Mouse (Mus musculus) kidney, embryonic 16.5 days (tissue): ENCODE data around the gene Btbd9. TPM values are rescaled to one million over a fixed set of nuclear protein-coding genes. Genes with fewer than 3 reads are reported as not detected.

Experiments used
- ATAC-seq: fragments of 200-750 bp; cut with Nextera tagmentation; 2 replicates; pipeline ENCODE4 v1.8.0; 2017; ENCODE audit warnings: moderate TSS enrichment; ENCODE audit not compliant: low FRiP score, low TSS enrichment
- H3K27ac ChIP-seq: fragments of 300-500 bp; sonication (generic); 2 replicates; pipeline ENCODE4 v1.5.1; 2014; ENCODE audit warnings: low read length
- H3K27me3 ChIP-seq: fragments of 300-500 bp; sonication (generic); 2 replicates; pipeline ENCODE4 v1.6.1; 2014; ENCODE audit warnings: low read length, control low read depth, mixed read lengths; ENCODE audit not compliant: insufficient read depth
- H3K36me3 ChIP-seq: fragments of 300-500 bp; sonication (generic); 2 replicates; pipeline ENCODE4 v1.6.1; 2014; ENCODE audit warnings: low read length, control low read depth, mixed read lengths; ENCODE audit not compliant: insufficient read depth
- H3K4me1 ChIP-seq: fragments of 300-500 bp; sonication (generic); 2 replicates; pipeline ENCODE4 v1.6.1; 2014; ENCODE audit warnings: low read length, control low read depth, mixed read lengths; ENCODE audit not compliant: insufficient read depth
- H3K4me2 ChIP-seq: fragments of 300-500 bp; sonication (generic); replicated peaks from 2 replicates; pipeline ENCODE4 v1.6.1; 2014; ENCODE audit warnings: low read depth, low read length
- H3K4me3 ChIP-seq: fragments of 300-500 bp; sonication (generic); 2 replicates; pipeline ENCODE4 v1.5.1; 2014; ENCODE audit warnings: mild to moderate bottlenecking, low read length
- H3K9ac ChIP-seq: fragments of 300-500 bp; sonication (generic); replicated peaks from 2 replicates; pipeline ENCODE4 v1.6.1; 2014; ENCODE audit warnings: low read length
- H3K9me3 ChIP-seq: fragments of 300-500 bp; sonication (generic); 2 replicates; pipeline ENCODE4 v1.6.1; 2016; ENCODE audit warnings: low read length, control low read depth
- WGBS: fragments of 180-500 bp; shearing (Covaris S2); extraction: QIAGEN DNeasy Blood & Tissue Kit; methylation state at CpG from one replicate; pipeline ENCODE4 v1.1.7; 2014; 5-methylcytosine and 5-hydroxymethylcytosine counted together
- polyA plus RNA-seq: library from polyadenylated mRNA; unstranded; fragments of >200 nt; fragmentation: Nextera tagmentation; extraction: Ambion mirVana; gene quantifications from 2 replicates; pipeline ENCODE4 v1.2.1, GENCODE M21; 2015

The Btbd9 gene
- polyA plus RNA-seq, 1 experiment from 2014 or later: 58.3 TPM

DNA sequence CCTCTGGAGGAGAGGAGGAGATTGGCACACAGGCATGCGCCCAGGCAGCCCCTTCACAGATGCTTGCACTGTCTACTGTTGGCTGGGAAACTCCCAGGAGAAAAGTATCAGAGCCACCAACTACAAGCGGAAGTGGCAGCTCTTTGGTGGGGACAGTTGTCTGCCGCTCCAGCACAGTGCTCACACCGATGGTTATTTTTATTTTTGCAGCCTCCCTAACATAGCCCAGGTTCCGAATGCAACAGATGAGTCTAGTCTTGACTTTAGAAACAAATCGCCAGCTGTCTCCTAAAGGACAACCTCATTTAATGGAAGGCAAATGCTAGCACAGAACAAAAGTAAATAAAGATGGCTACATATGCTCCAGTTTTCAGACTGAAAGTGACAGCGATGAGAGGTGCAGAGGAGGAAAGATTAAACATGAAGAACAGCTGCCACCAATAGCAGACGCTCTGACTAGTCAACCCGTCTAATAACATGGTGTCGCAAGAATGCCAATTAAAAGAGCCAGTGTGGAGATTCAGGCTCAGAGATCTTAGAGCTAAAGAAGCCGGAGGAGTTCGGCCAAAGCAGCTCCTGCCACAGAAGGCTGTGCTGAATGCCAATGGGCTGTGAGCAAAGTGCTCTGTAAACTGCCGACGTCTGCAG is 108.6 kb downstream of the Btbd9 start:
- H3K27ac ChIP-seq: no peak overlapping the region
- no peak overlapping the region for H3K9ac ChIP-seq
- no peaks in the 10 kb centered on the region for H3K9me3 ChIP-seq
- no peak overlapping the region for H3K4me2 ChIP-seq
- no peaks in the 10 kb centered on the region for H3K36me3 ChIP-seq
- no peaks in the 10 kb centered on the region for H3K27me3 ChIP-seq
- ATAC-seq: no peak
- no peak overlapping the region for H3K4me3 ChIP-seq
- WGBS: 56% methylated on average over 14 of the region's 14 CpGs
- H3K4me1 ChIP-seq: peaks cover 16% of the 10 kb centered on the region

DNA sequence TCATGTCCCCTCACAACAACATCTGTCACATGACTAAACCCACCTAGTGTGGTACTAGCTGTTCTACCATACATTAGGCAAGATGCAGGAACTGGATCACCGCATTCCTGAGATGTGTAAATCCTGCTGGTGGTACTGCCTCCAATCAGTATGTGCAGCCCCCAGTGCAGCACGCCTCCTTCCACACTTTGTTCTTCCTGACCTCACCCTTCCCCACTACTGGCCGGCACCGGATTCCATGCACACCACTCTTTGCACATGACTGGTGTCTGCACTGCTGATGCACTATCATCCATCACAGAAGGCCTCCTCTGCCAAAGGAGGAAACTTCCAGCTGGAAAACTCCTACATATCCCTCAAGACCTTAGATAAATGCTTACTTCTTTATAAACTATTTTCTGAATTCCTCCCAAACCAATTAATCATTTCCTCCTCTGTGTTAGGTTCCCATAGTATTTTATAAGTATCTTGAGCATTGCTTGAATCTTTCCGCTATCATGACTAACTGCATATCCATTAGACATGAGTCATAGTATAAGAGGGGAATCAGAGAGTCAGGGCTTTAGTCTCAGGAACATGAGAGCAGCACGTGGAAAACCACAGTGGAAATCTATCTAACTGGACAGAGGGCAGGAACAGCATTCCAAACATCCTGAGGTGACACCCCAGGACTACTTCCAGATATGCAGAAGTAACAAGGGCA is 111.1 kb downstream of the Btbd9 start:
- no peaks in the 10 kb centered on the region for H3K9me3 ChIP-seq
- H3K4me1 ChIP-seq: peaks cover 1% of the 10 kb centered on the region; the same call in 1 of the 2 replicates
- no peaks in the 10 kb centered on the region for H3K36me3 ChIP-seq
- H3K4me3 ChIP-seq: no peak overlapping the region
- no peaks in the 10 kb centered on the region for H3K27me3 ChIP-seq
- no peak for ATAC-seq
- 60% methylated on average over 6 of the region's 6 CpGs for WGBS
- H3K4me2 ChIP-seq: no peak overlapping the region
- H3K9ac ChIP-seq: no peak overlapping the region
- no peak overlapping the region for H3K27ac ChIP-seq

DNA sequence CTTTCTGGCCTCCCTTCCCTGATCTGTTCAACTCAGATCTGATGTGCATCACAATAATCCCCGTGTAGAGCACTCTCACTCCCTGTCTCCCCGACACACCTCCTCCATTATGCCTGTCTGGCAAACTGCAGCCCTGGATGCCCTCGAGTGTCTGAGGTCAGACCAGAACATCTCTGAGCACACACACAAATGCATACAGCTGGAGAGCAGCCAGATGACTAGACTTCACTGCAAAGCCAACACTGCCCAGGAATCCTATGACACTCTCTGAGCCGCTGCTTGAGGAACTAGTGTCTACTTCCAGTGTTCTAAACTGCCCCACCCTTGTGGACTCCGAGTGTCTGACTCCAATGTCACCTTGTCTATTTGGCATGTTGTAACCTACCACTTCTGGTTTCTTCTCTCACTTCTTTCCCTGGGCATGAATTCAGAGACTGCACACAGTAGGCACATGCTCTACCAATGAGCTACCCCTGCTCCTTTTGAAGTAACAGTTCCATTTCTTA is 112.0 kb downstream of the Btbd9 start:
- Histone ChIP-seq H3K27ac (no peak overlapping the region), H3K4me1 (no peaks in the 10 kb centered on the region; the same call in 1 of the 2 replicates), H3K9ac (no peak overlapping the region), H3K4me3 (no peak overlapping the region), H3K9me3 (no peaks in the 10 kb centered on the region), H3K36me3 (no peaks in the 10 kb centered on the region), H3K4me2 (no peak overlapping the region), H3K27me3 (no peaks in the 10 kb centered on the region)
- ATAC-seq: no peak
- WGBS: 71% methylated on average over 5 of the region's 5 CpGs

DNA sequence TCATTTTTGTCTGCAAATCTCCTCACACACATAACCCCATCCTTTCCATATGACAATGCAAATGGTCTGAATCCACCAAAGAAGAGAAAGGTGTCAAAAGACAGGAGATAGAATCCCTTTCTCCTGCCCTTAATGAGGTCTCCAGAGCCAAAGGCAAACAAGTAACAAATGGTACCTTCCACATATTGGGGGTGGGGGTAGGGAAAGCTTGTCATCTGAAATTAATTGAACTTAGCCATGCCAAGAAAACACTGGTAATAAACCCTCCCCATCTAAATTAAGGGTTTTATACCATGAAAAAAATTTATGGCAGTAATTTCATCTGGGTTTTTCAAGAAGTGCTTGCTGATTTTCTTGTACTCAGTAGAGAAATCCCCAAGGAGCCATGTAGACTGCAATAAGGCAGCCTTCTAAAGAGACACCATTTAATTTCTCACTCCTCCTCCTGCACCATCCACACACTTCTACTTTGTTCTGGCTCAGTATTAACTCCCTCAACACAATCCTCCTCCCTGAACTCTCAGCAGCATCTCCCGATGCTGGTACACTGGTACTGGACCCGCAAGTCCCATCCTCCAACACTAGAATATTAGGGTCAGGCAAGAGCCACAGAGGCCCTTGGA is 115.5 kb downstream of the Btbd9 start:
- WGBS: 58% methylated on average over 2 of the region's 2 CpGs
- no peak for ATAC-seq

DNA sequence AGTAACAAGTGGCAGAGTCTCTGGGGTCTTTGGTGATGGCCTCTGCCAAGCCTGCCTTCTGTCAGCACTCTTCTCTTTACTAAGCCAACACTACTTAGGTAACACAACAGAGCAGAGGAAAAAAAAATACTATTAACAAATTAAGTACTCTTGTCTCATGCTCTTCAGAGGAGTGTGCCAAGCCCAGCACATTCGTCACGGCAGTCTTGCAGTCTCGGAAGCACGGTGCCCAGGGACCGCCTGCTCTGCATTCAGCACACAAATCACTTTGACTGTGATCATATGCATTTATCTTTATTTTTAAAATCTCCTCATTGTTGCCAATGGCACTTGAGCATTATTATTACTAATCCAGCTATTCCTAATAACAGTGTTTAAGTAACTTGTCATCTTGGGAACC is 116.6 kb downstream of the Btbd9 start:
- H3K36me3 ChIP-seq: no peaks in the 10 kb centered on the region
- no peak for ATAC-seq

More for the DNA sequence above, 115.5 kb downstream of the Btbd9 start:
- Histone ChIP-seq H3K9ac (no peak overlapping the region), H3K9me3 (no peaks in the 10 kb centered on the region), H3K4me2 (no peak overlapping the region), H3K4me1 (0 out of 2 replicates have a peak, but pooled peaks cover 5% of the 10 kb centered on the region), H3K4me3 (no peak overlapping the region), H3K27me3 (no peaks in the 10 kb centered on the region), H3K27ac (no peak overlapping the region), H3K36me3 (no peaks in the 10 kb centered on the region)

DNA sequence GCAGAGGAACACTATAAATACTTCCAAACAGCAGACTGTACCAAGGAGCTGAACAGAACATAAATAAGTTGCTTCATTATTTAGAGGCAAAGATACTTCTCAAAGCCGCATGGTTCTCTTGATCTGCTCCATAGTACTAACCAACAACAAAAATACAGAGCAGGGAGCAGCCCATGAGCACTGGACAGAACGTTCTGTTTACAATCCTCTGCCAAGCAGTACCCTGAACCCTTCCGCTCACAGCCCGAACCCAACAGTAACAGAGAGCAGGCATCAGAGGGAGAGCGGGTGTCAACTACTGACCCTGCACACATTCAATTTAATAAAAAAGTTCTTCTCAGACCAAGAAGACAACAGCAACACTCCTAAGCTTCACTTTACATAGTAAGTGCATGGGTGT is 117.4 kb downstream of the Btbd9 start:
- Histone ChIP-seq H3K4me1 (0 out of 2 replicates have a peak, but pooled peaks cover 5% of the 10 kb centered on the region), H3K4me2 (no peak overlapping the region), H3K9me3 (no peaks in the 10 kb centered on the region), H3K27me3 (no peaks in the 10 kb centered on the region), H3K27ac (no peak overlapping the region), H3K36me3 (no peaks in the 10 kb centered on the region), H3K4me3 (no peak overlapping the region), H3K9ac (no peak overlapping the region)
- no peak for ATAC-seq
- WGBS: 83% methylated on average over 5 of the region's 5 CpGs

More for the DNA sequence above, 116.6 kb downstream of the Btbd9 start:
- H3K27ac ChIP-seq: no peak overlapping the region
- H3K4me1 ChIP-seq: 0 out of 2 replicates have a peak, but pooled peaks cover 5% of the 10 kb centered on the region
- H3K9ac ChIP-seq: no peak overlapping the region
- H3K4me2 ChIP-seq: no peak overlapping the region
- no peaks in the 10 kb centered on the region for H3K27me3 ChIP-seq
- 73% methylated on average over 5 of the region's 5 CpGs for WGBS
- no peaks in the 10 kb centered on the region for H3K9me3 ChIP-seq
- H3K4me3 ChIP-seq: no peak overlapping the region

DNA sequence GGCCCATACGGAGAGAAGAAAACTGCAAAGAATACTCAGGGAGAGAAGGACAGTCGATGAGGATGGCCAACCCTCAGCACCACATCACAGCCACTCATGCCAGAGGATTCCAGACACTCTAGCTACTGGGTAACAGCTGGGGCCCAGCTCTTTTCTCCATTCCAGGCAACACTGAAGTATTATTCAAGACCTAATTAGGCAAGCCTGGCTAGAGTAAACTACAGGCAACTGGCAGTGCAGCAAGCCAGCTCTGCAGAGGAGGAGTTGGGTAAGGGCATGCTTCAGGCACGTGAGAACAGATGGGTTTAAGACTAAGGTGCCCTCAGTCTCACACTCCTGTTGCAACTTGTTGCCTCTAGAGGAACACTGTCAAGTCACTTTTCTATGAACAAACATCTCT is 118.0 kb downstream of the Btbd9 start:
- 72% methylated on average over 3 of the region's 3 CpGs for WGBS
- H3K36me3 ChIP-seq: no peaks in the 10 kb centered on the region
- no peaks in the 10 kb centered on the region for H3K27me3 ChIP-seq
- no peaks in the 10 kb centered on the region for H3K9me3 ChIP-seq
- ATAC-seq: no peak
- H3K4me2 ChIP-seq: no peak overlapping the region
- no peak overlapping the region for H3K4me3 ChIP-seq
- H3K27ac ChIP-seq: no peak overlapping the region
- 0 out of 2 replicates have a peak, but pooled peaks cover 5% of the 10 kb centered on the region for H3K4me1 ChIP-seq
- no peak overlapping the region for H3K9ac ChIP-seq

DNA sequence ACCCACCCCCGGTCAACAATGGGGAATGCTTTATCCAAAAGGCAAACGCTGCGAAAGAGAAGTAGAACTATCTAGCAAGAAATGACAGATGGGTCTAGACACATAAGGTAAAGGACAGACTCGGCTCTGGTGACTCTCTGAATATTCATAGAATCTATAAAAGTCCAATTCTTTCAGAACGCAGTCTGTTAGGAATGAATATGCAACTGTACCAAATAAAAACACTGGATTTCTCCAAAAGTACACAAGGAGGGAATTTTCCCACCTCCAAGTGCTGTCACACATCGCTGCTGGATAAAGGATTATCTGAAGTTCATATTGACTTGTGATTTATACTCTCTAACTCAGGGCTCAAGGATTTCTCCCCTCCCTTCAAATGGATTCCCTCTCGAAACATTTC is 118.8 kb downstream of the Btbd9 start:
- no peak for ATAC-seq
- Histone ChIP-seq H3K9me3 (no peaks in the 10 kb centered on the region), H3K4me2 (no peak overlapping the region), H3K4me1 (0 out of 2 replicates have a peak, but pooled peaks cover 5% of the 10 kb centered on the region), H3K36me3 (no peaks in the 10 kb centered on the region), H3K4me3 (no peak overlapping the region), H3K27ac (no peak overlapping the region), H3K27me3 (no peaks in the 10 kb centered on the region), H3K9ac (no peak overlapping the region)
- WGBS: 79% methylated on average over 7 of the region's 7 CpGs

DNA sequence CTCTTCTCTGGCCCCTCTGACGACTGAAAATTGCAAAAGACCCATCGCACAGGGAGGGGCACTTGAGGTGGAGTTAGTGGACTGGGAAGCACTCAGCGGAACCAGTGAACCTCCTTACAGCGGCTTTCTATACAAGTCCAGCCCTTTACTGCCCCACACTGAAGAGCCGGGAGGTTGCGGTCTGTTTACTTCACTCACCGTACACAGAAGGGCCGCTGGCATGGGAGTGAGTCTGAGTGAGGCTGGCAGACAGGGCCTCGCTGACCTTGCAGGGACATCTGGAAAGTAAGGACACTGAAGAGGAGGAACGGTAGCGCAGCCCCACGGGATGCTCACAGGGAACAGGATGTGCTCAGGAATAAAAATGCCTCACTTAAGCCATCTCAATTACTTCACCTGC is 120.0 kb downstream of the Btbd9 start:
- no peak overlapping the region for H3K4me2 ChIP-seq
- 43% methylated on average over 12 of the region's 12 CpGs for WGBS
- H3K4me3 ChIP-seq: no peak overlapping the region
- H3K9ac ChIP-seq: no peak overlapping the region
- ATAC-seq: no peak
- H3K36me3 ChIP-seq: no peaks in the 10 kb centered on the region
- H3K27me3 ChIP-seq: no peaks in the 10 kb centered on the region
- no peaks in the 10 kb centered on the region for H3K9me3 ChIP-seq
- no peak overlapping the region for H3K27ac ChIP-seq
- 0 out of 2 replicates have a peak, but pooled peaks cover 5% of the 10 kb centered on the region for H3K4me1 ChIP-seq
